Mouse (Mus musculus) embryo, embryonic 9.5 days (tissue): Measurements from ENCODE around the gene Zfp142.
A peak's percentile ranks its signal among the peaks of the same experiment; 100 is the strongest.

ENCODE experiments used
- DNase-seq: peaks from one replicate; pipeline ENCODE4 v3.0.0-alpha.2; 2017; ENCODE audit errors: extremely low spot score

Zfp142 gene

DNA sequence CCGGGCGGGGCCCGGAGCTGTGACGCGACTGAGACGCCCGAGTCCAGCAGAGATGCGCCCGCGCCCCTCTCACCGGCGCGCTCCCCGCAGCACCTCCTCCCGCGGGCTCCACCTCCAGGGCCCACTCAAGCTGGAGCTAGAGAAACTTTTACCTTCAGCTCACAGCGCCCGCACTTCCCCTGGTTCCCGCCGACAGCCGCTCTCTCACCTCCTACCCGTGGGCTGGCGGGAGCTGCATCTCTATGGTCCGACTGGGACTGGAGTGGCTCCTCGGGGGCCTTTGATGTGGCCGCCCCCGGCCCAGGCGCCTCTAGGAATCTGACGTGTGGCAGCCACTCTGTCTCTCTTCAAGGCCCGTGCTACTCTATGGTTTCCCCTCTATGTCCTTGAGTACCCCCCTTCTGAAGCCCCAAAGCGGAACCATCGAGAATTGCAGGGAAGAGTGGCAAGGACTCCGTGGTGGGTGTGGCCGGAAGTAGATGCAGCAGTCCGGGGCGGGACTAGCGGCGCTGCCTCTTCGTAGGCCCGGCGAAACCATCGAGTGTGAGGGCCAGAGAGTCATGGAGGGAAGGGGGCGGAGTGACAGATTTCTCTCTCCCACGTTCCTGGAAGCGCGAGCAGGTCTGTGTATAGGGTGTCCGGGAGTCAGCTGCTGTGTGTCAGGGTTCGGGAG lies at the start of gene Zfp142, which contains the start of gene Bcs1l:
Gene Zfp142, minus strand, starts transcription at position 474 of the 673 bp plus-strand sequence.
Gene Bcs1l, plus strand, starts transcription at position 517 of the 673 bp plus-strand sequence.
- peak; percentile 99 for DNase-seq

DNA sequence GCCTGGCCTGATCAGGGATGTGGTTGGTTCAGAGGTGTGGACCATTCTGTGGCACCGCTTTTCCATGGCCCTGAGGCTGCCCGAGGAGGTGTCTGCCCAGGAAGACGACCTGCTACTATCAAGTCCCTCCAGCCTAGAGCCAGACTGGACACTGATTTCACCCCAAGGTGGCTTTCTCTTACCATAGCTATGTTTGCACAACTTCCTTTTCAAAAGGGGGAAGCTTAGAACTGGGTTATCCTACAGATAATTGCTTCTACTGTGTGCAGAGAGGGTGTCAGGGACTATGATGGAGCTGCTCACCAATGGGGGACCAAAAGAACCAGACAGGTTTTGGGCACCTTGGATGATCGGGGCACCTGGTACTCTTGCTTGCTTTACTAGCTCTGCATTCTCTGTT lies 44.7 kb upstream of the Zfp142 start:
- no peak for DNase-seq

DNA sequence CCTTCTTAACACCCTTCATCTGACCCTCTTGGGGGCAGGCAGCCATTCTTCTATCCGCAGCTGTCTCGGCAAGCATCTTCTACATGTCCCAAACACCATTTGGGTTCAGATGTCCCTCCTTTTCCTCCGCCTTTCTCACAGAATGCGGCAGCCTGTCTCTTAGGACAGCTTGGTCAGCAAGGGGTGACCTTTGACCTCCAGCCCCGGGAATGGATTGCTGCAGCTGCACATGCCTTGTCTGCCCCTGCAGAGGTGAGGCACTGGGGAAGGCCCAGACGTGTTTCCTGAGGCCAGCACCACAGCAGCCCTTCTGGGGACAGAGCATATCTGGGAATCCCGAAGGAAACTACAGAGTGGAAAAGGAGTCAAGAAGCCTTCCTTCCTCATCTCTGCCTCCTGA lies 40.0 kb upstream of the Zfp142 start:
- DNase-seq = peak; percentile 53

- no peak for DNase-seq
Observed at GRCm38 (mm10) chr1:74626076-74626475, 38.0 kb upstream of the Zfp142 start.

DNA sequence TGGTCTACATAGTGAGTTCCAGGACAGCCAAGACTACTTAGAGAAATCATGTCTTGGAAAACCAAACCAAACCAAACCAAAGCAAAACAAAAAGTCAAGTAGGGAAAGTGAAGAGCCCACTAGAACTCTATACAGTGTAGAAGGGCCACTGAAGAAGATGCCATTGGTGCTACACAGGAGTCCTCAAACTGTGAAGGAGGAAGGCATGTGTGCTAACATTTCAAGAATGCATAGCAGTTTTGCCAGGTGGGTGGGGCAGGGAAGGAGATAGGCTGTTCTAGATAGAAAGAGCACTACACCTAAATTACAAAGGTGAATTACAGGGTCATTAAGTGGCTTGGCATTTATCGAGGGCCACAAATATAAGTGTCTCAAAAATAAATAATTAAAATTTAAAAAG lies 36.1 kb upstream of the Zfp142 start:
- DNase-seq = no peak

DNA sequence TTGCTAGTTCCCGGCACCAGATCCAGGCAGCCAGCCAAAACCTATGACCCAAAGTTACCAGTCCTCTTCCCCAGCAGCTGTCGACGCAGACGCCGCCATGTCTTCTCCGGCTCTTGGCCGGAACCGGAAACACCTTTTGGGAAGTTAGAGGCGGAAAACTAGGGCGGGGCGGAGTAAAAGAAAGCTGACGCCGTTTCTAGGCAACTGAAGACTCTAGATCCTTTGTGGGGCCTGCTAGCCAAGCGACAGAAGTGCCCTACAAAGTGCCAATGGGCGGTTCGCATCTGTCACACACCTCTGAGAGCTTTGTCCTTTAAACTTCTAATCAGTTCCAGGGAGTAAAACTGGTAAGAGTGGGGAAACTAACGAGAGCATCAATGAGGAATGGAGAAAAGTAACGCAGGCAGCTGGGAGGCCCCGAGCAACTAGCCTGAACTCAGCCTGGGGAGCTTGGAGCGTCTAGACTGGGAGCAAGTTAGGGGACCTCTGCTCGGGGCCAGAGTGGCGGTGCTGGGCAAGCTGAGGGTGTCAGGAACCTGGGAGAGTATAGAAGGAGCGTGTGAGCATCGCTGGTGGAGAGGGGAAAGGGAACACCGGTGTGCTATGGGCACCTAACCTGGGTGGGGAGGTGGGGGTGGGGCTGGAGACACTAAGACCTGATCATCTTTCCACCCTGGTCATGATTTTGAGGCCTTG lies 13.4 kb upstream of the Zfp142 start, which contains the start of the genes Rnf25 and Stk36:
Gene Rnf25, minus strand, starts transcription at position 131 of the 696 bp plus-strand sequence.
Gene Stk36, plus strand, starts transcription at position 179 of the 696 bp plus-strand sequence.
- peak; percentile 82 for DNase-seq

DNA sequence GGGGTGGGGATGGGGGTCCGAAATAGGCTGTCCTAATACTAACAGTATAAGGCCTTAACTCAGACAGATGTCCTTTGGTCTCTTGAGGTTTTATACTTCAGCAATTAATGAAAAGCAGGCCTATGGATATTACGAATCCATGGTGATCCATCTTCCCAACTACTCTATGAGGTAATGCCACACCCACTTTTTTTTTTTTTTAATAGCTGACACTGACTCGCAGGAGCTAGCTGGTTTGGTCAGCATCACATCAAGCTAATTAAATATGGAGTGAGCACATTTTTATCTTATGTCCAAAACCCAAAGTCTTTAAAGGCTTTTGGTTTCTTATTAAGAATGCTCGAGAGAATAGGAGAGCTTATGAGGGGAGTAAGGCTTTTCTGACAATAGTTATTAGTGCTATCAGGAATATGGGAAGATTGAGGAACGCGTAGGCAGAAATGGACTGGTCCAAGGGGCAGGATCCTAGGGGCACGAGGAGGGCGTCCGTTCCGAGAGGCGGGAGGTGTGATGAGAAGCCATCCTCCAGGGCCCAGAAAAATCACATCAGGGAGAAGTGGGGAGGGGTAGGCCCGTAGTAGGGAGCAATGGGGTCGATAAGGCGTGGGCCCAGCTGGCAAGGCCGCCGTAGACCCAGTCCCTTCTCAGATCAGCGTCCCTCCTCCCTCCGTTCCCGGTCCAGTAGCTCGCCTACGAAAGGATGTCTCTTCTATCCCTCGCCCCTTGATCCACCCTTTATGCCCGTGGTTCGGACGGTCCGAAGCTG lies 12.6 kb upstream of the Zfp142 start:
- DNase-seq = no peak

DNA sequence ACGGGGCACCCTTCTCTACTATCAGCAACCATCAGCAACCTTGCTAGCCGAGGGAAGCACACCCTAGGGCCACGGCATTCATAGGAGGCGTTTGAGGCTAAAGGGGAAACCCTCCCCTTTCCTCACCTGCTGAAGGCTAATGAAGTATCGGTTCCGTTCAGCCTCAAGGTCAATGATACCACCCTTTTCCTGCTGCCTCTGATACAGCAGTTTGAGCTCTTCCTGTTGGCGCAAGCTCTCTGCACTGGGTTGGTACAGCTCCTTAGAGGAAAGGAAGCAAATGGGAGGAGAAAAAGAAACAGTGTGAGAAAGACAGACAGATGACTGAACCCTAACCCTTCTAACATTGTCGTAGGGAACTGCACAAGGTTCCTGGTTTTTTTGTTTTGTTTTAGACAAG lies 6.4 kb upstream of the Zfp142 start:
- no peak for DNase-seq

DNA sequence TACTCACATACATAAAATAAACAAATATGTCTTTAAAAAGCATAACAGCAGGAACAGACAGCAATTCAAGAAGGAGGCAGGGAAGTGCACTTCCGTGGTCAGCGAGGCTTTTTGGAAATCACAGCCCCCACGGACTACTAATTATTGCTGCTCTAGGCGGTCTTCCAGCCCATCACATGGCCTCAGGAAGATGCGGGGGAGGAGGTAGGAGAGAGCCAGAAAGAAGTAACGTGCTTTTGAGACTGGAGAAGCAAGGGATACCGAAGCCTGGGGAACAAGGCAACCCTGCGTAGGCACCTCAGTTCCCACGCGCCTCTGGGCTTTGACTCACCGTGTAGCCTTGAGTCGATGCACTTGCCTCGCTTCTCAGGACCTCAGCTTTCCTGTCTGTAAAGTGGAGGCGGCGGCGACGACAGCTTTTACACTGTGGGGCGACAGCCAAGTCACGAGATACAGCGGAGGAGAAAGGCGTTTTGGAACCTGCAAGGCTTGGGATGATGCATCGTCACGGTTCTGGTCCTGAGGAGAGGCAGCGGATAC lies 743 bp downstream of the Zfp142 start:
- no peak for DNase-seq

- no peak for DNase-seq
Observed at GRCm38 (mm10) chr1:74584616-74585398, 3.2 kb downstream of the Zfp142 start.

DNA sequence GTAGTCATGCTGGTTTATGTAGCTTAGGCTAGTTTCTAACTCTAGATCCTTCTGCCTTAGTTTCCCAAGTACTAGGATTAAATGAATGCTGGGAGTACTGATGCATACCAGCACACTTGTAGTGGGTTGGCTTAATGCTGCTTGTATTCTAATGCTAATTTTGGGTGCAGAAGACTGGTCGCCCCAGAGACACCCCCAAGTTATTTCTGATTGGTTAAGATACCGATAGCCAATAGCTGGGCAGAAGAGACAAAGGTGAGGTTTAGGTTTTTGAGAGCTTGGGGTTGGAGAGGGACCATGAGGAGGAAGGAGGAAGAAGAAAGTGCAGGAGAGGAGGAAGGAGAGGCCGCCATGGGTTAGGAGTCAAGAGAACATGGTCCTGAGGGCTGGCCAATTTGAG lies 5.4 kb downstream of the Zfp142 start:
- DNase-seq = no peak

DNA sequence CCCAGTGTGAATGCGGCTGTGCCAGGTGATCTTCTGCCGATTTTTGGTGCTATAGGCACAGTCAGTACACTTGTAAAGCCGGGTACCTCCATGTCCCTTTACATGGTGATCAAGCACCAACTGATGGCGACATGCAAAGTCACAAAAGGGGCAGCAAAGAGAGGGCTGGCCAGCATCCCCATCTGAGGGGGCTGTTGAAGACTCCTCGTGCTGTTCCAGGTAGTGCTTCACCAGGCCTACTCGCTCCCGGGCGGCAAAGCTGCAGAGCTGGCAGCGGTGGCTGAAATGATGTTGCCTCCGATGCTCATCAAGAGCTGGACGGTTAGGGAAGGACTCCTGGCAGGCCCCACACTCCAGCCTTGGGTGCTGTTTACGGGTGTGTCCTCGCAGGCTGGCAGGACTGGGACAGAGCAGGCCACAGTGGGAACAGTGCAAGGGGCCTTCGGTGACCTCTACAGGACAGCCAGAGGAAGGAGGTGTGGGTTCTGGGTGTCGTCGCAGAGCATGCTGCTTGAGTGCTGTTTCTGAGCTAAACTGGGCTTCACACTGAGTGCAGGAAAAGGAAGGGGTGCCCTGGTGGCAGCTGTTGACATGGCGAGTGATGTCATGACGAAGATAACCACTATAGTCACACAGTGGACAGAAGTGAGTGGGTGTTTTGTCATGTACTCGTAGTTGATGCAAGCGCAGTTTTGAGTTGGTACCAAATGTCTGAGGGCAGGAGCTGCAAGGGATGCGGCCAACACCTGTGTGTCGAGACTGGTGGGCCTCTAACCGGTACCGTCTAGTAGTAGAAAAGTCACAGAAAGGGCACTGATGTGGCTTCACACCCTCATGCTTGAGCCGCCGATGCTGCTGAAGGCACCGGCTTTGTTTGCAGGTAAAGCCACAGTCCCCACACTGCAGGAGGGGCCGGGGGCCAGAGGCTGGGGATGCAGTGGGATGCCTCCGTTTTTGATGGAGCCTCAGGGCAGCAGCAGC lies 18.0 kb downstream of the Zfp142 start:
- DNase-seq = no peak

DNA sequence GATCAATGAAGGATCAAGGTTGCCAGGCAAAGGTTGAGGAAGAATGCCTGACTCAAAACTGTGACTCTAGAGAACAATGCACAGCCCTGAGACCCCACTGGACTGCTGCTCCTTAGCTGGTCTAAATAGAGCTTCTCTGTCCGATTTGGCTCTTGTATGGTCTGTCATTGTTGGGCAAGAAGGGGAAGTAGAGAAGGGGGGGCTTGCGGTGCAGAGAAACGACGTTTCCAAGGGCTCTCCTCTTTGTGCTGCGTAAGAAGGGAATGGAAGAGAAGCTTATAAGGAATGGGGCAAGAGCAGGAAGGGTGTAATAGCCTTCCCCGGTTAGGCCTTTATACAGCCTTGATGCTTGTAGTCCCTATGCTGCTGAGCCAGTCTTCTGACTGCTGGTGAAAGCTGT lies 22.2 kb downstream of the Zfp142 start:
- no peak for DNase-seq

DNA sequence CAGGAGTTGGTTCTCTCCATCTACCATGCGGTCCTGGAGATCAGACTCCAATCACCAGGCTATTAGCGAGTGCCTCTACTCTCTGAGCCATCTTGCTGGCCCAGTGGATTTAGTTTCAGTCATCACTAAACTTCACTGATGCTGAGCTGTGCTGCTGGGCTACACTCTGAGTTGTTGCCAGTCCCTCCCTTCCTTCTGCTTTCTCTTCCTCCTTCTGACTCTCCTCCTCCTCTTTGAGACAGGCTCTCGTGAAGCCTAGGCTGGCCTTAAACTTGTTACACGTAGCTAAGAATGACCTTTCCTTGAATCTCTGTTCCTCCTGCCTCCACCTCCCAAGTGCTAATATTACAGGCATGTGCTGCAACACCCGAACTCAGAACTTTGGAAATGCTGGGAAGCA lies 29.0 kb downstream of the Zfp142 start:
- DNase-seq = no peak

GRCm38 (mm10) chr1:74544184-74544583 lies 43.9 kb downstream of the Zfp142 start, which contains the start of gene Usp37:
TSS of gene Usp37 (minus strand) at chr1:74544284.
- DNase-seq = peak; percentile 5

DNA sequence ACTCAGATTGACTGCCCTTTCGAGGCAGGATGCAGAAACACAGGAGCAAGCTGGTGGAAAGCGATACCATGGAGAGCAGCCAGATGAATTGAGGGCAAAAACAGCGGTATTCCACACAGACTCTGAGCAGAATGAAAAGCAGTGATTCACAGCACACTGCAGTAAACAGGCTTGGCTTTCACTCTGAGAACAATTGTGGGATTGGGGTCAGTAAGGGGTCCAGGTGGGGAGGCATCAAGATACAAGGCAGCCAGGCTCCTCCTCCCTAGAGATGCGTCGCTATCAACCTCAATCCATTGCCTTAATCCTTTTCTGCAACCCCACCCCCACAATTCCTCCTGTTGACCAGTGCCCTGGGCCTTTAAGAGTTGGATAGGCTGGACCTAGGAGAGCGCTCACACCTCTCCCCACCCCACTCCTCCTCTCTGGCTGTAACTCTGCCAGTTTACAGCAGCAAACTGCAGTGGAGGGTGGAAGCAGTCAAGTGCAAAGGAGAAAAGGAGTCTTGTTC lies 45.5 kb downstream of the Zfp142 start, which contains the start of gene Plcd4:
Gene Plcd4, plus strand, starts transcription at position 438 of the 511 bp plus-strand sequence.
- peak; percentile 10 for DNase-seq

DNA sequence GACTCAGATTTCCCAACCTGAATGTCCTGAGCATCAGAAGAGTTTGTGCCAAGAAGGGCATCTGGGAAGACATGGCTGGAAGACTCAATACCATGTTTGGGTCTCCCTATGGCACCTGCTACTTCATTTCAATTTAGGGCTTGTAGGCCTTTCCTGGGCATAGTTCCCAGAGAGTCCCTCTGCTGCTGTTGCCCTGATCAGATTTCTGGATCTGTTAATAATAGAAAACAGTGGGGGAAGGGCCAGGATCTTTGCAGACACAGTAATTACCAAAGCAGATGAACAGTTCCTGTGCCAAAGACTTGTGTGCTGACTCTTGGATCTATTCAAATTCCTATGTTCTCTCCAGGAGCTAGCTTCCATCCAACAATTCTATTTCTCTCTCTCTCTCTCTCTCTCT lies 49.4 kb downstream of the Zfp142 start:
- DNase-seq = no peak

- no peak for DNase-seq
Observed at GRCm38 (mm10) chr1:74528589-74528988, 59.5 kb downstream of the Zfp142 start.

DNA sequence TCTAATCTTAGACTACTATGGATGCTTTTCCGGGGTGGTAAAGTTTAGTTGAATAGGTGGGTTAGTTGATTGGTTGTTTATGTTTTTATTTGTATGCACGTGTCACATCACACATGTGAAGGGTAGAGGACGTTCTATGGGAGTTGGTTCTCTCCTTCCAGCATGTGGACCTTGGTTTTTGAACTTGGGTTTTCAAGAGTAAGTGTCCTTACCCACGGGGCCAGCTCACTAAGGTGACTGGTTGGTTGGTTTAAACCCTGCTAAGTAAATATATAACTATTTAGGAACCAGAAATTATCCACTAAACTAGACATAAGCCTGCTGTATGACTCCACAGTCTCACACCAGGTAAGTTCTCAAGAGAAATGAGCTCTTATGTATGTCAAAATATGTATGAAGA lies 63.3 kb downstream of the Zfp142 start:
- DNase-seq = no peak

DNA sequence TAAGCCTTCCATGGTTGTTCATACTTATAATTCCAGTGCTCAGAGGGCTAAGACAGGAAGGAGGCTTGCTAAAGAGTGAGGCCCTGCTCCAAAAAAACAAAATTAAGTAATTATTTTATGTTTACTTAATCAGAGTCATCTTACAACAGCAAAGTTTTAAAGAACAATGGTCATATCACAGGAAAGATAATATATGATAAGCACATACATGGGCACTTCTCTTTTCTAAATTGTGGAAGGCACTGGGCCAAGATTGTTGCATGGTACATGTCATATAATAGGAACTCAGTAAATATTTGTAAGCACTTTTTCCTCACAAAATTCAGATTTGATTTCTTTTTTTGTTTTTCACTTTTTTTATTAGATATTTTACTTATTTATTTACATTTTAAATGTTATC lies 68.2 kb downstream of the Zfp142 start:
- no peak for DNase-seq
